ENCODE assay signal across 24 mouse cellular contexts in genomic region chr7:76904096-76904495, GRCm38 (mm10).
A peak's percentile ranks its signal among the peaks of the same experiment; 100 is the strongest.
DNase-seq lines count a peak whose midpoint lies in the region; ATAC-seq lines count a peak whose summit lies in the region.
"Had no signal": no experiment of that assay in that cellular context is flagged by ENCODE, and none has a peak within 500 bp of the region (broad histone marks: within the 10 kb centered on the region; RNA-seq: fewer than 3 reads in every experiment).

No protein-coding gene starts in this region.

- H3K9ac ChIP-seq in hindbrain, embryonic 11.5 days (ENCODE audit: low read depth, low read length), result no peak overlapping the region
- H3K9ac ChIP-seq in hindbrain, embryonic 13.5 days, result no peak overlapping the region
- H3K9ac ChIP-seq in embryonic facial prominence, embryonic 14.5 days (ENCODE audit: low read depth, low read length), result no peak overlapping the region
- H3K9ac ChIP-seq: embryonic facial prominence, embryonic 15.5 days; heart, embryonic 15.5 days; hindbrain, embryonic 15.5 days had no signal

- H3K27ac ChIP-seq in hindbrain, embryonic 11.5 days (ENCODE audit: low read depth, low read length), result no peak overlapping the region
- H3K27ac ChIP-seq in hindbrain, embryonic 13.5 days, result no peak overlapping the region
- no peak overlapping the region for H3K27ac ChIP-seq in embryonic facial prominence, embryonic 14.5 days (replicated peaks; ENCODE audit: low read depth, low read length)
- H3K27ac ChIP-seq: embryonic facial prominence, embryonic 15.5 days; forebrain, embryonic 10.5 days; heart, adult 2 months; heart, embryonic 15.5 days; hindbrain, embryonic 15.5 days had no signal

- 90% methylated on average over 1 of the region's 1 CpGs for WGBS in hindbrain, embryonic 11.5 days
- 88% methylated on average over 1 of the region's 1 CpGs for WGBS in hindbrain, embryonic 13.5 days
- WGBS in embryonic facial prominence, embryonic 14.5 days, result 84% methylated on average over 1 of the region's 1 CpGs

- H3K9me3 ChIP-seq in hindbrain, embryonic 11.5 days (ENCODE audit: control insufficient read depth, low read length), result no peaks in the 10 kb centered on the region
- no peaks in the 10 kb centered on the region for H3K9me3 ChIP-seq in hindbrain, embryonic 13.5 days
- no peaks in the 10 kb centered on the region for H3K9me3 ChIP-seq in embryonic facial prominence, embryonic 14.5 days (ENCODE audit: control insufficient read depth, low read length)
- H3K9me3 ChIP-seq: embryonic facial prominence, embryonic 15.5 days; forebrain, embryonic 10.5 days; heart, embryonic 15.5 days; hindbrain, embryonic 15.5 days had no signal

- H3K4me3 ChIP-seq in hindbrain, embryonic 11.5 days (ENCODE audit: low read depth, low read length), result no peak overlapping the region
- no peak overlapping the region for H3K4me3 ChIP-seq in hindbrain, embryonic 13.5 days
- no peak overlapping the region for H3K4me3 ChIP-seq in embryonic facial prominence, embryonic 14.5 days (ENCODE audit: low read depth, low read length)
- H3K4me3 ChIP-seq: embryonic facial prominence, embryonic 15.5 days; erythroblast, embryonic 14.5 days; forebrain, embryonic 10.5 days; heart, adult 2 months; heart, embryonic 15.5 days; hindbrain, embryonic 15.5 days had no signal

- H3K4me1 ChIP-seq in hindbrain, embryonic 11.5 days (replicated peaks; ENCODE audit: control insufficient read depth, insufficient read depth, low read length), result no peaks in the 10 kb centered on the region
- H3K4me1 ChIP-seq in hindbrain, embryonic 13.5 days (replicated peaks), result no peaks in the 10 kb centered on the region
- H3K4me1 ChIP-seq in embryonic facial prominence, embryonic 14.5 days (ENCODE audit: control insufficient read depth, insufficient read depth, low read length), result peaks cover 4% of the 10 kb centered on the region; the same call in 1 of the 2 replicates
- H3K4me1 ChIP-seq: embryonic facial prominence, embryonic 15.5 days; forebrain, embryonic 10.5 days; heart, embryonic 15.5 days; hindbrain, embryonic 15.5 days had no signal

- H3K27me3 ChIP-seq in hindbrain, embryonic 11.5 days (ENCODE audit: control insufficient read depth, insufficient read depth, low read length), result no peaks in the 10 kb centered on the region
- no peaks in the 10 kb centered on the region for H3K27me3 ChIP-seq in hindbrain, embryonic 13.5 days
- H3K27me3 ChIP-seq in embryonic facial prominence, embryonic 14.5 days (replicated peaks; ENCODE audit: control insufficient read depth, insufficient read depth, low read length), result no peaks in the 10 kb centered on the region
- H3K27me3 ChIP-seq: embryonic facial prominence, embryonic 15.5 days; heart, embryonic 15.5 days; hindbrain, embryonic 15.5 days had no signal

- no peaks in the 10 kb centered on the region for H3K36me3 ChIP-seq in hindbrain, embryonic 11.5 days (ENCODE audit: control insufficient read depth, insufficient read depth, low read length)
- no peaks in the 10 kb centered on the region for H3K36me3 ChIP-seq in hindbrain, embryonic 13.5 days
- no peaks in the 10 kb centered on the region for H3K36me3 ChIP-seq in embryonic facial prominence, embryonic 14.5 days (ENCODE audit: control insufficient read depth, insufficient read depth, low read length)
- H3K36me3 ChIP-seq: embryonic facial prominence, embryonic 15.5 days; forebrain, embryonic 10.5 days; heart, embryonic 15.5 days; hindbrain, embryonic 15.5 days had no signal

- ATAC-seq in hindbrain, embryonic 11.5 days (ENCODE audit: low FRiP score), result no peak
- no peak for ATAC-seq in hindbrain, embryonic 13.5 days (ENCODE audit: low FRiP score)
- ATAC-seq in embryonic facial prominence, embryonic 14.5 days (ENCODE audit: low read depth), result no peak
- no peak for ATAC-seq in frontal cortex, adult (ENCODE audit: low TSS enrichment)
- ATAC-seq: activated CD4-positive, CD25-positive, alpha-beta regulatory T cell, adult 4 months; forebrain, embryonic 14.5 days; inflammation-experienced regulatory T-cells, adult 6 months; intestine, postnatal 0 days had no signal

- no peak overlapping the region for H3K4me2 ChIP-seq in hindbrain, embryonic 11.5 days (replicated peaks; ENCODE audit: low read depth, low read length)
- H3K4me2 ChIP-seq in hindbrain, embryonic 13.5 days, result no peak overlapping the region
- H3K4me2 ChIP-seq in embryonic facial prominence, embryonic 14.5 days (ENCODE audit: low read depth, low read length), result no peak overlapping the region
- H3K4me2 ChIP-seq: embryonic facial prominence, embryonic 15.5 days; heart, embryonic 11.5 days; heart, embryonic 15.5 days; hindbrain, embryonic 15.5 days had no signal

- DNase-seq in hindbrain, embryonic 11.5 days (ENCODE audit: low spot score), result peak; percentile 17
- DNase-seq in 3134 (ENCODE audit: extremely low read depth, insufficient read length, low spot score) (peak; percentile 1), NIH3T3 (ENCODE audit: low read depth) (peak; percentile 3)
- peak; percentile 39 for DNase-seq in embryonic facial prominence, embryonic 14.5 days (ENCODE audit: low spot score)
- DNase-seq in heart, adult 11 months, result no peak
- DNase-seq: adrenal gland, postnatal 14 days; cerebellum, adult 11-12 months; cerebellum, adult 9-10 months; cerebellum, postnatal 25 days; gastrocnemius, postnatal 10 days; heart, adult 2 months; heart, postnatal 14 days had no signal
